Mouse (Mus musculus) liver, embryonic 16.5 days (tissue): Measurements from ENCODE around the gene Ston2. TPM values are rescaled to one million over a fixed set of nuclear protein-coding genes. Genes with fewer than 3 reads are reported as not detected.
"Not testable (repeated sequence)": the region's sequence is repeated elsewhere in the genome, so short reads cannot be mapped to it uniquely, and the experiment has no call there.

Experiments
- ATAC-seq: fragments of 200-750 bp; cut with Nextera tagmentation; 2 replicates; pipeline ENCODE4 v1.8.0; 2017; ENCODE audit warnings: low read depth, mild to moderate bottlenecking, moderate number of reproducible peaks, moderate library complexity
- H3K27ac ChIP-seq: fragments of 300-500 bp; sonication (generic); 2 replicates; pipeline ENCODE4 v1.5.1; 2014; ENCODE audit warnings: mild to moderate bottlenecking, low read length
- H3K27me3 ChIP-seq: fragments of 300-500 bp; sonication (generic); 2 replicates; pipeline ENCODE4 v1.6.1; 2014; ENCODE audit warnings: low read depth, low read length, mixed read lengths; ENCODE audit not compliant: control insufficient read depth, insufficient read depth
- H3K36me3 ChIP-seq: fragments of 300-500 bp; sonication (generic); 2 replicates; pipeline ENCODE4 v1.6.1; 2014; ENCODE audit warnings: mild to moderate bottlenecking; ENCODE audit not compliant: control insufficient read depth, insufficient read depth
- H3K4me1 ChIP-seq: fragments of 300-500 bp; sonication (generic); 2 replicates; pipeline ENCODE4 v1.6.1; 2014; ENCODE audit warnings: low read depth, low read length, mixed read lengths; ENCODE audit not compliant: control insufficient read depth
- H3K4me2 ChIP-seq: fragments of 300-500 bp; sonication (generic); 2 replicates; pipeline ENCODE4 v1.6.1; 2014; ENCODE audit warnings: low read depth, low read length, mixed read lengths
- H3K4me3 ChIP-seq: fragments of 300-500 bp; sonication (generic); 2 replicates; pipeline ENCODE4 v1.5.1; 2014; ENCODE audit warnings: low read depth, mild to moderate bottlenecking, low read length
- H3K9ac ChIP-seq: fragments of 300-500 bp; sonication (generic); 2 replicates; pipeline ENCODE4 v1.6.1; 2014; ENCODE audit warnings: low read depth, low read length
- H3K9me3 ChIP-seq: fragments of 300-500 bp; sonication (generic); replicated peaks from 2 replicates; pipeline ENCODE4 v1.6.1; 2016; ENCODE audit warnings: low read length; ENCODE audit not compliant: control insufficient read depth
- WGBS: fragments of 180-500 bp; shearing (Covaris S2); extraction: QIAGEN DNeasy Blood & Tissue Kit; methylation state at CpG from one replicate; pipeline ENCODE4 v1.1.7; 2014; ENCODE audit not compliant: insufficient replicate concordance; 5-methylcytosine and 5-hydroxymethylcytosine counted together
- polyA plus RNA-seq: library from polyadenylated mRNA; unstranded; fragments of >200 nt; fragmentation: Nextera tagmentation; extraction: Ambion mirVana; gene quantifications from 2 replicates; pipeline ENCODE4 v1.2.1, GENCODE M21; 2015

Gene Ston2
- polyA plus RNA-seq, 1 experiment from 2014 or later: 10.6 TPM

DNA sequence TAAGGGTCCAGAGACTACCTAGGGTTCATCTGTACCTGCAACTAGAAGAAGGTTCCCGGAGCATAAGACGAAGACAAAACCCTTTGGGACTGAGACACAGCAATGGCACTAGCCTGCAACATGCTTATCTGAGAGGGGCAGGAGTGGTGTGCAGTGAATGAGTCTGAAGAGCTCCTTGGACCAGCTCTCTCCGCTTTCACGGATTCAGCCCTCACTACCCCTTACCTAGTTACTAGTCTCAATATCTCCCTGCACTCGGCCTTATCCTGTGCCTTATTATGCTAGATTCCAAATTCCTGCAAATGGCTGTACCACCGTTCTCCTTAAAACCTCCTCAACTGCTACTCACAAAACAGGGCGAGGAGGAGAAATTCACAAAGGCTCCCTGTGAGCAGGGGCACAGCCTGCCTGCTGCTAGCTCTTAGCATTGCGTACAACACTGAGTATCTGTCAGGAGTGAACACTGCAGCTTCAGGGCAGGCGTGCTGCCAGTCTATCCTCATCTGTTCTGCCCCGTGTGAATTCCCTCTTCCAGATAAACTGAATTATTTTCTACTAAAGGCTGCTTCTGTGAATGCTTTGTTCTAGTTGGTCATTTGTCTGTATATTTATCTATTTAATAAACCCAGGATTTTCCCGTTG lies 38.5 kb downstream of the Ston2 start:
- H3K9me3 ChIP-seq: no peaks in the 10 kb centered on the region
- no peak overlapping the region for H3K4me3 ChIP-seq
- ATAC-seq: no peak
- 51% methylated on average over 11 of the region's 11 CpGs for WGBS
- H3K27ac ChIP-seq: no peak overlapping the region
- H3K4me1 ChIP-seq: peaks cover 44% of the 10 kb centered on the region
- no peaks in the 10 kb centered on the region for H3K27me3 ChIP-seq
- no peaks in the 10 kb centered on the region for H3K36me3 ChIP-seq
- no peak overlapping the region for H3K9ac ChIP-seq
- H3K4me2 ChIP-seq: no peak overlapping the region

DNA sequence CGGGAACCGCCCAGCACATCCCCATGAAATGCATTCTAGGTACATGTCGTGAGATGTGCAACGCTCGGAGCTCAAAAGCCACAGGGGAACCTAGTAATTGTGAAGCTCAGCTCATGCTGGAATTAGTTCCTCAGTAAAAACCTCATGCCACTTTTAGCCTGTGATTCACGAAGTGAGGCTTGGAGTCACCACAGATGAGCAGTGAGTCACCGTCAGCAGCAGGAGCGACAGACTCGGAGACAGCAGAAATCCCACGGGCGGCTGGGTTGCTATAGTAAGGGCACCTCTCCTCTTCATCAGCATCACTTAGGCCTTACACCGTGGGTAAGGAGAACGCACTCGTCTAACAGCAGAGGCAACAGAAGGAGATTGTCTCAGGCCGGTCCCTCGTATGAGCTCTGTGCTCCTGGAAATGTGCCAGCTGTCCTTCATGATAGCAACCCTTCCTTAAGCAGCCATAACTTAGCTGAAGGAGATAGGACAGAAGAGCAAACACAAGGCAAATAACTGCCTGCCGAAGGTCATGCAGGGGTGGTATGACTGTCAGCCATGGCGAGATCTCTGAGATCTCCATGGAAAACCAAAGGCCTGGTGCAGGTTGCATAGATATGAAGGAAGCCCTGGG lies 39.8 kb downstream of the Ston2 start:
- H3K27me3 ChIP-seq: no peaks in the 10 kb centered on the region
- no peaks in the 10 kb centered on the region for H3K36me3 ChIP-seq
- H3K27ac ChIP-seq: no peak overlapping the region
- peaks cover 52% of the 10 kb centered on the region for H3K4me1 ChIP-seq
- H3K9me3 ChIP-seq: no peaks in the 10 kb centered on the region
- 35% methylated on average over 18 of the region's 18 CpGs for WGBS
- no peak for ATAC-seq
- H3K9ac ChIP-seq: no peak overlapping the region
- H3K4me2 ChIP-seq: 0 out of 2 replicates have a peak overlapping the region, but pooled peaks have one; percentile 4
- H3K4me3 ChIP-seq: no peak overlapping the region

DNA sequence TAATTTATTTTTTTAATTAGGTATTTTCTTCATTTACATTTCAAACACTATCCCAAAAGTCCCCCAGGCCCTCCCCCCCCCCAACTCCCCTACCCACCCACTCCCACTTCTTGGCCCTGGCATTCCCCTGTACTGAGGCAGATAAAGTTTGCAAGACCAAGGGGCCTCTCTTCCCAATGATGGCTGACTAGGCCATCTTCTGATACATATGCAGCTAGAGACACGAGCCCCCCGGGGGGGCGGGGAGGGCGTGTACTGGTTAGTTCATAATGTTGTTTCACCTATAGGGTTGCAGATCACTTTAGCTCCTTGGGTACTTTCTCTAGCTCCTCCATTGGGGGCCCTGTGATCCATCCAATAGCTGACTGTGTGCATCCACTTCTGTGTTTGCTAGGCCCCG lies 41.3 kb downstream of the Ston2 start:
- not testable (repeated sequence) for H3K4me3 ChIP-seq, H3K27ac ChIP-seq, H3K27me3 ChIP-seq, H3K36me3 ChIP-seq, H3K9me3 ChIP-seq, H3K4me2 ChIP-seq, H3K9ac ChIP-seq, ATAC-seq
- WGBS: 40% methylated on average over 5 of the region's 5 CpGs
- peaks cover 59% of the 10 kb centered on the region for H3K4me1 ChIP-seq

DNA sequence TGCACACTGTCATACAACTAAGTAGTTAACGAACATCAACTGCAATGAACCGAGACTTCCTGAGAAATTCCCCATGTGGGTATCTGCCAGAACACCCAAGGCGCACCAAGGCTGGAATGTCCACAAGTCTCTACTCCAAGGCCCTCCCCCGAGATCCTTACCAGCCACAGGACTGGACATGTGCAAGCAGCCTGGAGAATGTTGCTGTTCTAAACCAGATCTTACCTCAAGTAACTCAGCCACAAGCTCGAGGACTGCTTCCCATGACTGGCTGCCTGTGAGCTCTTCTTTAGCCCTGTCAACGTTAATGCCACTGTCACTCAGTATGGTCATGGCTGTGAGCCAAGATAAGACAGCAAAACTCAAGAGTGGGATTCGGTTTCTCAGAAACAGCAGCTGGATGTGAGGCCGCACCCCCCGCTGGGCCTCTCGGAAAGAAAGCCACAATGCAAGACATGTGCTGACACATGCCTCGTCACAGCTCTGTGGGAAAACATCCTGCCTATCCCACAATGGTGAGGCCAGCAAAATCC lies 42.4 kb downstream of the Ston2 start:
- Histone ChIP-seq H3K27ac (peak overlapping the region; percentile 85), H3K36me3 (no peaks in the 10 kb centered on the region), H3K4me2 (peak overlapping the region; percentile 55), H3K4me1 (peaks cover 59% of the 10 kb centered on the region), H3K9me3 (no peaks in the 10 kb centered on the region), H3K9ac (peak overlapping the region; percentile 46), H3K27me3 (no peaks in the 10 kb centered on the region), H3K4me3 (peak overlapping the region; percentile 56)
- 16% methylated on average over 11 of the region's 11 CpGs for WGBS
- ATAC-seq: peak; percentile 90

DNA sequence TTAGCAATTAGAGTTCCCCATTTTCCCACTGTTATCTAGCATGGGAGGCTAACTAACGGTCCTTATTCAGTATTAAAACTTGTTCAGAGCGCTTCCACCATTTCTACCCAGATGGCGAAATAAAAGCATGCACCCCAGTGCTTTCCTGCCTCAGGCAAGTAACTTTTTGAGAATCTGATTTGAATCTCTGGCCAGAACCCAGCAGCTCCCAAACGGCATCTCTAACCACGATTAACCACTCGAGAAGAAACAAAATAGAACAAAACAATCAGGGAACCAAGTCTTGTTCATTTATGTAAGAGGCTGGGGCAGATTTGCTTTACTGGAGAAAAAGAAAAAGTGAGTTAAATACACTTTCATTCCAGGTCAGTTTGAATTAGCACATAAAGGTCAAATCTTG lies 44.1 kb downstream of the Ston2 start:
- Histone ChIP-seq H3K4me3 (peak overlapping the region; percentile 15; the same call in 1 of the 2 replicates), H3K9ac (no peak overlapping the region), H3K4me2 (peak overlapping the region; percentile 33), H3K4me1 (peaks cover 52% of the 10 kb centered on the region), H3K27me3 (no peaks in the 10 kb centered on the region), H3K27ac (no peak overlapping the region), H3K9me3 (no peaks in the 10 kb centered on the region), H3K36me3 (peaks cover 7% of the 10 kb centered on the region)
- WGBS: 43% methylated on average over 6 of the region's 6 CpGs
- no peak for ATAC-seq

DNA sequence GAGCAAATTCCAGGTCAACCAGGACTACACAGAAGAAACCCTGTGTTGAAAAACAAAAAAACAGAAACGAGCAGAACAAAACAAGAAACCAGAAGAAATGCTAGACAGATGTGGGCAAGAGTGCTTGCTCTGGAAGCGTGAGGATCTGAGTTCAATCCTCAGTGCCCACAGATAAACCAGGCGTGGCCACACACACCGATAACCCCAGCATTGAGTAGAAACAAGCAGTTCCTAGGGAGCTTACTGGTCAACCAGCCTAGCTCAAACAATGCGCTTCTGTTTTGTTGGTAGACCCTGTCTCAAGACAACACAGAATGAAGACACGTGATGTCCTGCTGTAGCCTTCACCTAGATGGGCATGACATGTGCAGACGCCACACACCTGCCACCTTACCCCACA lies 45.3 kb downstream of the Ston2 start:
- no peak overlapping the region for H3K9ac ChIP-seq
- H3K36me3 ChIP-seq: peaks cover 7% of the 10 kb centered on the region
- no peak overlapping the region for H3K4me3 ChIP-seq
- no peak overlapping the region for H3K4me2 ChIP-seq
- no peaks in the 10 kb centered on the region for H3K9me3 ChIP-seq
- WGBS: 55% methylated on average over 7 of the region's 7 CpGs
- ATAC-seq: no peak
- H3K4me1 ChIP-seq: peaks cover 40% of the 10 kb centered on the region
- no peaks in the 10 kb centered on the region for H3K27me3 ChIP-seq
- H3K27ac ChIP-seq: no peak overlapping the region

DNA sequence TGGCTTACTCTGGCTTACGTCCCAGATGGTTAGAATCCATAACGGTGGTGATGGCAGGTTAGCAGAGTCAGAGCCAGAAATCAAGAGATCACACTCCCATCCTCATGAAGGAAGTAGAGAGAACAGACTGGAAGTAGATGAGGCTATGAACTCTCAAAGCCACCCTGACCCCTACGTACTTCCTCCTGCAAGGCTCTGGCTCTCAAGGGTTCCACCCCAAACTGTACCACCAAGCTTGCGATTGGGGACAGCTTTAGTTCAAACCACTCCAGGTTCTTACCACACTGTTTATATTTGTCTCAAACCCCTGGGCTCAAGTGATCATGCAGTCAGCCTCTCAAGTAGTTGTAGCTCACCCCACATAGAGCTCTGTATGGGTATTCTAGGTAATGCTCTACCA lies 49.8 kb downstream of the Ston2 start:
- Histone ChIP-seq H3K27me3 (no peaks in the 10 kb centered on the region), H3K4me2 (no peak overlapping the region), H3K4me1 (peaks cover 25% of the 10 kb centered on the region), H3K27ac (no peak overlapping the region), H3K4me3 (no peak overlapping the region), H3K9ac (no peak overlapping the region), H3K36me3 (peaks cover 10% of the 10 kb centered on the region), H3K9me3 (no peaks in the 10 kb centered on the region)
- ATAC-seq: no peak
- WGBS: 81% methylated on average over 4 of the region's 4 CpGs

DNA sequence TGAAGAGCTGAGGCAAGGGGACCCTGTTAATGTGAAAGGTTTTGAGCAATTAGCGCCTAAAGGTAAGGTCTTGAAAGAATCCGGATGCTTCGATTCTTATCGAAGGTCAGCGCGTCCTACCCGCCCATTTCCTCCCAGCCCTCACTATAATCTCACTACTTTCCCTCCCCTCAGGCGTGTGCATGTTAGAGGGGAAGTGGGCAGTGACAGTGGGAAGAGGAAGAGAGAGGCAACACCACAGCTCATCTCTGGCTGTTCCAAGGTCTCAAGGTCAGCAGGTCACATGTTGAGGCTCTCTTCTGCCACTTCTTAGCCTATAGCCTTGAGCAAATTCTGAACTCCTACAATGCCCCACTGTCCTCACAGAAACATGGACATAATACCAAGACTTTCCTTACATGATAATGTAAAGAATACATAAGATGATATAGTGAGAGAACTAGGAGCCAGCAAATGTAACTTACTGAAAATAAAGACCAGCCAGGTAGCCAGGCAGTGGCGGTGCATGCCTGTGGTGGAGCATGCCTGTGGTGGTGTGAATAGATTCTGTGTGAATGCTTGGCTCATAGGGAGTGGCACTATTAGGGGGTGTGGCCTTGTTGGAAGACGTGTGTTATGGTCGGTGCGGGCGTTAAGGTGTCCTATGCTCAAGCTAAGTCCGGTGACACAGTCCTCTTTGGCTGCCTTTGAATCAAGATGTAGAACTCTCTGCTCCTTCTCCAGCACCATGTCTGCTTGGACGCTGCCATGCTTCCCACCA lies 51.8 kb downstream of the Ston2 start:
- Histone ChIP-seq H3K27ac (no peak overlapping the region), H3K4me1 (peaks cover 18% of the 10 kb centered on the region), H3K36me3 (peaks cover 10% of the 10 kb centered on the region), H3K4me3 (no peak overlapping the region), H3K4me2 (no peak overlapping the region), H3K27me3 (no peaks in the 10 kb centered on the region), H3K9me3 (no peaks in the 10 kb centered on the region), H3K9ac (no peak overlapping the region)
- WGBS: 43% methylated on average over 15 of the region's 15 CpGs
- ATAC-seq: peak; percentile 64
